Mouse (Mus musculus) NIH3T3 (cell line): Measurements from ENCODE around the gene Rcbtb2.

Experiments used
- DNase-seq: peaks from one replicate; pipeline ENCODE4 v3.0.0-alpha.2; 2012; ENCODE audit warnings: low read depth

The Rcbtb2 gene

DNA sequence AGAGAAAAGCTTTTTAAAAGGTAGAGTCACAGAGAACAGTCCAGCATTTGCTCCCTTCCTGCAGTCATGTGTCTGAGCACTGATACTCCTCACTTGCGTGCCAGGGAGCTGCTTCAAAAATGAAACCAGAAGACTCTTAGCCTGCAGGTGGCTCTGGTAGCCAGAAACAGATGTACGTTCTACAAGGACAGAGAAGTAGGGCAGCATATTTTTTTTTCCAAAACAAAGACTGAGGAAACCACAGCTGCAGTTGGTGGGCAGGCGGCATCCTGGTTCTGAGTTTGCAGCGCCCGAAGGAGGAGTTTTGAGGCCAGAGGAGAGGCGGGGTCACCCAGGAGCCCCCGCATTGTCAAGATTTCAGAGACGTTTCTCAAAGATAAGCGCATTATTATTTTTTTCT, 5.9 kb upstream of the Rcbtb2 start:
- peak; percentile 67 for DNase-seq

DNA sequence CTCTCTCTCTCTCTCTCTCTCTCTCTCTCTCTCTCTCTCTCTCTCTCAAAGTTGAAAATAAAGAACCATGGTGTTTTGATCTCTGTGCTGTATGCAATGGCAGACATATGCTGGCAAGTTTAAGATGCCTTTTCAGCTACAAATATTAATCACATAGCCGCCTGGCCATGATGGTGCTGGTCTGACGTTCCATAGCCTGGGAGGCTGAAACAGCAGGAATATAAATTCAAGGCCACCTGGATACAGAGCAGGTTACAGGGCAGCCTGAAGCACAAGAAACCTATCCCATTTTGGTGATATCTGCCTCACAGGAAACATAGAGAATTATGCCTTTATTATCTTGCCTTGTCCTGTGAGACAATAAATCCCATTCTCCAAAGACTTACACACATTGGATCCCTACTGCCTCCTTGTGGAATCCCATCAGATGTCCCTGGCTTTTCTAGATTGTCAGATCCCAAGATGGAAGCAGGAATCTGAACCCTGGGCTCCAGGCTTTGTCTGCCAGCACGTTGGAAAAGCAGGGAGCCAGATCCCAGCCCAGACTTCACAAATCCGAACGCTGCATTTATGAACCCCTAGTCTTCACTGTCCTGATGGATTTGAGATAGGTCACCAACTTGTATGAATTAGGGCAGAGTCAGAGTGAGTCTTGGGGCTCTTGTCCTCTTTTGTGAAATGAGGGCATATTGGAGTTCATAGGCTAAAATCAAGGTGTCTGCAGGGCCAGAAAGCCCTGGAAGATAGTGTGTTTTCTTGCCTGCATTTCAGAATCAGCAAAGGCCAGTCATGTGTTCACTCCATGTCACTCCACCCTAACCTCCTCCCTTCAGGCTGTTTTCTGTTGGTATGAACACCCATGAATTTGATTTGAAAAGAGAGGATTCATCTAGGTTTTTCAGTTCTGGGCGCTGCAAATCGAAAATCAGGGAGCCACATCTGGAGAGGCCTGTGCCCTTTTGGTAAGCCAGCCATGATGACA, 5.1 kb upstream of the Rcbtb2 start:
- peak; percentile 53 for DNase-seq

DNA sequence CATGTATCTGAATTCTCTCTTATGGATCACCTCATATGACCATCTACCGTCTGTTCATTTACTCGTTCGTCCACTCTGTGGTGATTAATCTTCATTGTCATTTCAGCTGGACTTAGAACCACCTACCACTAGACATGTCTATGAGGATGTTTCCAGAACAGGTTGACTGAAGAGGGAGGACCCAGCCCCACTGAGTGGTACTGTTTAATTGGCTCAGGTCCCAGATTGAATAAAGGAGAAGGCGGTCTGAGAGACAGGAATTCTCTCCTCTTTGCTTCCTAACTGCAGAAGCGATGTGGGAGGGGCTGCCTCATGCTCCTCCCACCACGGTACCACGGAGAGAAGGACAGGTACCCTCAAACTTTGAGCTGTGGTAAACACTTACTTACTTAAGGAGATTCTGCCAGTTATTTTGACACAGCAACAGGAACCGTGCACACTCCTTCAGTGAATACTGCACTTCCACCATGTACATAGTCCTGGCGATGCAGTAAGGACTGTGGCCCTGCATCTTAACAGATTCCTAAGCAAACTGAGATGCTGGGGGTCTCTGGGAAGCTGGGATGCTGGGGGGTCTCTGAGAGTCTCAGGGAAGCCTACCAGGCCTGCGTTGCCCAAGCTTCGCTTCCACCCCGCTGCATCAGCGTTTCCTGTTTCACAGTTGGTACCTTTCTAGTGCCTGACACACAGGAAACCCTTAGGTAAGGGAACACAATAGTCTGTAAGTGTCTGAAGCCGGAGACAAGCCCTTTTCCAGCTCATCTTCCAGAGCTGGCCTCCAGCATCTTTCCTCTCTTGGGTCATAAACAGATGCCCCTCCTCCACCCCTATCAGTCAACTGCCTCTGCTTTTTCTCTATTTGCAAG, 4.1 kb upstream of the Rcbtb2 start:
- DNase-seq, result no peak

DNA sequence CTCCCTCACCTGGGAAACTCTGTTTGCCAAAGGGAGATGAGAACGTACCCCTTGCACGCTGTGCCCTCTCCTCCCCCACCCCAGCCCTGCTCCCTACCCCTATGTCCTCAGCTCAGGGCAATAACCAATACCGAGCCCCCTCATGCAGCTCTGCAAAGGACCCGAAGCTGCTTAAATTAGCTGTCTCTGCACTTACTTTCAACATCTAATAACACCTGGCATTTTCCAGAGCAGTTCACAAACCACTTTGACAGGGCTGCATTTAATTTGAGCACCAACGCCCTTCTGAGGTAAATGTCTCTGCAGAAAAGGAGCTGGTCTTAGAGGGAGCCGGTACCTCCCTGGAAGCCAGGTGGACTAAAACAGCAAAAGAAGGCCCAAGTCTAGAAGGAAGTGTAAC, 3.4 kb upstream of the Rcbtb2 start:
- no peak for DNase-seq

DNA sequence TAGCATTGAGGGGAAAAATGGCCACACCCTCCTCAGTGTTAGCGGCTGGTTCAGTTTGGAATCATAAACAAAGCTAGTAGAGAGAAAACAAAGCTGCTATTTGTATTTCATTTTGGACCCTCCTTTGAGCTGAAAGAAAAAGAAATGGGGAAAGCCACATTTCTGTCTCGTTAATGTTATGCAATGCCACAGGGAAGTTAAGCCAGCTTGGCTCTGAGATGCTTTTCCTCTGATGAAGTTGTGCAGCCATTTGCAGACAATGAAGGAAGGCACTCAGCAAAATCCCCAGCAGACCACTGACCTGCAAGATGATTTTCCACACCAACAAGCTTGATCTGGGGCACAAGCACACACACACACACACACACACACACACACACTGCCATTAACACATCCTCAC, 2.9 kb upstream of the Rcbtb2 start:
- peak; percentile 20 for DNase-seq

DNA sequence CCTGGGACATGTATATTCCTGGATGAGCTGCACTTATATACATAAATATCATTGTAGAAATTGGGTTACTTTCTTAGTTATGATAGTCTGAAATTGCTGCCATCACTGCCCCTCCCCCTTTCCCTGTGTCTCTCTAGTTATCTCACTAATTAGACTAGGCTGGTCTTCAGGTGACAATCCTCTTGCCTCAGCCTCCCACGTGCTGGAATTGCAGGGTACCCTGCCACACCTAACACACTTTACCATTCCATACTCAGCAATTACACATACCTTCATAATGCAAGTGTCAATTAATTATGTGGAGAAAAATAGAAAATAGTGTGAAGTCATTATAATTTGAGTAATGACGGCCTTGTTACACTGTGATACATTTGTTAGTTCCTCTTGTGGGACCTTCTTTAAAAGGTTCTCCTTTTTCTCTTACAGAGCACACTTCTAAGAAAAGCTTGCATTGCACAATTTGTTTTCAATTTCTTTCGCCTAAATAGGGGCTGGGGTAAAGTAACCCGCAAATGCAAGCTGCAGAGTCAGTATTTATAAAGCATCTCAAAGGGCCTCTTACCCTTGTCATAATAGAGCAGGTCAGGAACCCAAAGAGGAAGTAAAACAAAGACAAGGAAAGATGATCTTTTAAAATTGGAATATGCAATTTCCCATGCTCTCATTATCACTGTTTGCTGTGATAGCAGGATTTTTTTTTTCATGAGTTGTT, 470 bp upstream of the Rcbtb2 start:
- DNase-seq, result no peak

DNA sequence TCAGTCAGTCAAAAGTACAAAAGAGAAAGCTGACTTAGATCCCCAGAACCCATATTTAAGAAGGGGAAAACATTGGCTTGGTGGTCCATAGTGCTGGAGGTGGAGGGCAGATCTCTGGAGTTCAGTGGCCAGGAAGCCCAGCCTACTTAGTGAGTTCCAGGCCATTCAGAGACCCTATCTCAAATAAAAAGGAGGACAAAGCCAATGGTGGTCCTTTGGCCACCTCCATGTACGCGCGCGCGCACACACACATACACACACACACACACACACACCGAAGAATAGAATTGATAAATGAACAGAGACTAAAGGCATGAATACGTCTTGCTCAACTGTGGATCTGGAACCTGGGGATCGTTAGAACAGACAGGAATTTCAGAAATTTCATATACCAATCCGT, 544 bp downstream of the Rcbtb2 start:
- DNase-seq, result no peak

DNA sequence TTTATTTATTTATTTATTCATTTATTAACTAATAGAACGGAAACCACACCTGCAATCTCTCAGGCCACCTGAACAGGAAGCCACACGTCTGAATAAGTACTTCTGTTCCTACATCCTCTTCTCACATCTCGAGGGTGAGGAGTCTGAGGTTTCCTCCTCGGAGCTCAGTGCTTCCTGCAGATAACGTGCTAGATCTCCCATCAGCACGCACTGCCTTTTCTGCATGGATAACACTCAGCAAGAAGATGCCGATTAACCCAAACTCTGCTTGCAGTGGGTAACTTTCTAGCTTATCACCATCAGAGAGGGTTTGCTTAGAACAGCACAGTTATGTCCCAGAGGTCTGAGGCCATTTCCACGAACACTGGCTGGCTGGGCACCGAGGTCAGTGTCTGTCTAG, 949 bp downstream of the Rcbtb2 start:
- no peak for DNase-seq

DNA sequence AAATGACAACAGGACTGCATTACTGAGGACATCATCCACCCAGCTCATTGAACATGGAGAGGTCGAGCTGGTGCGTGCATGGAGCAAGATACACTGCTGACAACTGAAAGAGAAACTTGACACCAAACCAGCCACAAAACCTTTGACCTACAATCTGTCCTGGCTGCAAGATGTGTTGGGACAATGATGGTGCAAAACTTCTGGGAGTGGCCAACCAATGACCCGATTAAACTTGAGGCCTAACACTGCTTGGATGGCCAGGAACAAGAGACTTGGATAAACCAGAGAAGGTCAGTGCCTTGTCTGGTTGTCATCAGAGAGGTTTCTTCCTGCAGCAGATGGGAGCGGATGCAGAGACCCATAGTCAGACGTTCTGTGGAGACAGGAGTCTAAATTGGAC, 7.7 kb downstream of the Rcbtb2 start:
- no peak for DNase-seq

DNA sequence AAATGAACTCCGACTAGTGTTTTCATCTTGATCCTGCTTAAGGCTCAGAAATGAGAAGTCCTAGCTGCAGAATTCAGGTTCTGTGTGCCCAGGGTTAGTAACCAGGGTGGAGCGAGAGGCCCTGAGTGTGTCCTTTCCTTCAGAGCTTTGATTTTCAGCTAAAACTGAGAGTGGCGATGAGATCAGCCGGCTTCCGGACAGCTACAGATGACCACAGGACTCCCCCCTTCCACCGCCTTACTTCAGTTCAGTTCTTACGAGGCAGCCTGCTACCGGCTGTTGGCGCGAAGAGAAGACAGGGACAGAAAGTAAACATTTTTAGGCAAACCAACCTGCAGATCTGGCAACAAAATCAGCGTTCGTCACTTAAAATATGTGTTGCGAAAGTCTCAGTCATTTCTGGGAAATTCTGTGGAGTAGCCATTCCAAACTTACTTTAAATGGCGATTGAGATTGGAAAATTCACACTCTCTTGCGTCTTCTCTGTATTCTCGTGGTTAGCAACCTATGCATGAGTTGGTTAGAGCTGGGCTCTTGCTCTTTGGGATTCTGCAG, 9.1 kb downstream of the Rcbtb2 start:
- no peak for DNase-seq

DNA sequence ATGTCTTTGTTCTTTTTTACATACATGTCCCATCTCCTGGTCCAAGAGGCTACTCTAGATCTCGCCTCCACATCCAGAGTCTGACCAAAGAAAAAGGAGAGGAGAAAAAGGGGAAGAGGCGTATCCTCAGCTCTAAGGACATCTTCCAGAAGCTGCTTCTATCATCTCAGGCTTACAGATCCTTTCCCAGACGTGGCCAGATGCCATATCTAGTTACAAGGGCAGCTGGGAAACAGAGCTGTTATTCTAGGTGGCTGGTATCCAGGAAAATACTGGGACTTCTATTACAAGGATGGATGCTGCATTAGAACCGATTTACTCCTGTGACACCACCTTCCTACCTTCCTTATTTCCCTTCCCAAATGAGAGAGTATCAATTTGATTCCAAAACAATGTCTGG, 9.9 kb downstream of the Rcbtb2 start:
- DNase-seq, result no peak

DNA sequence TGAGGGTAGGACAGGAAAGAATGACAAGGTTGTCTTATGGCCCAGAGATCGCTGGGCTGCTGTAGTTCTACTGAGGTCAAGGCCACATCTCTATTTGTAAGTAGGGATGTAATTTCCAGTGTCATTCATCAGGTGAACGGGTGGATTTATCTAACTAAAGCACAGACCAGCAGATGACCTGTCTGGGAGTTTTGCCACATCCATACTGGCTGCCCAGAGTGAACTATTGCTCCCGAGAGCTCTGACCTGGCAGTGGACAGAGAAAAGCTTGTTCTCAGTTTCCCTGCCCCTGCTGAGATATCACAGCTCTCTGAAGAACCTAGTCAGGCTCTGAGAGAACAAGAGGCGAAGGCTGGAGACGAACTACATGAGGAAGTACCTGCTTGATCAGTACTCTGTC, 14.4 kb downstream of the Rcbtb2 start:
- no peak for DNase-seq

DNA sequence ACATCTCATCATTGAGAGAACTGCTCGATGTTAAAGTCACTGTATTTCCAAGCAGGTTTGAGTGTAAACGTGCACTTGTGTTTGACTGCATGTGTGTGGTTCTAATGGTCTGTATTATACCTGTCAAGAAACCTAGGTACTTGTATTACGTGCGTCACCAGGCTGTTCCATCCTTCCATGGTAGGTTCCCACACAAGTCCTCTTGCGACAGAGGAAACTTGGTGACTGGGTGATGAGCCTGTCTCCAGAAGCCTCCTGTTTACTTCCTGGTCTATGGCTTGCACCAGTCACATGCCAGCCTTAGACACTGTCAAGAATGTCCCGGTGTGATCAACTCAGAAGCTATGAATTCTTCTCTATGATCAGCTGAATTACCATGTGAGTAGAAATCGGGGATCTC, 15.6 kb downstream of the Rcbtb2 start:
- DNase-seq, result no peak

DNA sequence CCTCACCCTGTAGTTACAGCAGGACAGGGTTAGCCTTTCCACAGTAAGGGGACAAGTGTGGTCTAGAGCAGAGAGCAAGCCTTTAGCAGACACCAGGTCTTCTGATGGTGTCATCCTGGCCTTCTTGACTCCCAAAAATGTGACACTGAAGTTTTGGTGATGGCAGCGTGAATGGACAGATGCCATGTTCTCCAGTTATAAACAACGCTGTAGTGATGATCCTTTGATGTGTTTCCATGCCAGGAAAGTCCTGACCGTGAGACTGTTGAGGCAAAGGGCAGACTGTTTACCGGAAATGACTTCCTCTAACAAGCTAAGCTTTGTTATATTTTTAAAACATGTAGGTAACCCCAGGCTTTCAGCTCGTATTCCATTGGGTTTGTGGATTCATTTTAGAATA, 17.0 kb downstream of the Rcbtb2 start:
- DNase-seq, result no peak

DNA sequence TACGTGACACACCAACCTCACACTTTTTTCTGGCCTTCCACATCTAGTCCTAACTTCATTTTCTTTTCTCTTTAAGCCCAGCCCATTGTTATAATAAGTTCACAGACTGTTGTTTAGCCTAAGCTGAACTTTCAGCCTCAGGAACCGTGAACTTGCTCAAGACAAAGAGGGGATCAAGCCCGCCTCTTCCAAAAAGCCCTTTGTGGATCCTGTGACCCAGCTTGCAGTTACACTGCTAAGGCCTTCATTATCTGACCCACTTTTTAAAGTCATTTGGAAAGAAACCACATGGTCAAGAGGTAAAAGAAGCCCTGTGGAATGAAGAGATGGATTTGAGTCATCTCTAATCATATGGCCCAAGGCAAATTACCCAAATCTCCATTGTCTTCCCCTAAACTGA, 19.0 kb downstream of the Rcbtb2 start:
- DNase-seq, result no peak

DNA sequence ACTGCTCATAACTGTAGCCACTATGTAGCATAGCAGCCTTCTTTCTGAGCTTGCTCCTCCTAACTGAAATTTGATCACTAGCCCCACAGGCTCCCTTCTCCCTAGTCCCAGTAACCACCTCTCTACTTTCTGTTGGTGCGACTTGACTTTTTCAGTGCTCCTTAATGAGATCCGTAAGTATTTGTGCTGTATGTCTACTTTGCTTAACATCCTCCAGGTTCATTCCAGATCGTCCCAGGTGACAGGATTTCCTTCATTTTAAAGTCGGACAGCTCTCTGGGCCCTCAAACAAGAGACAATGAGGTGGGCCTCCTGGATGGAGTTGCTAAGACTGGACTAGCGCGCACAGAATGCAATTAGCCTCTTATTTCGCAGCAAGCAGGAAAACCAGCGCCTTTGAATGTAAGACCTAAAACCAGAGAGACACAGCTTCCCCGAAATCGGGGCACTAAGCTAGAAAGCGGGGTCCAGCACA, 19.6 kb downstream of the Rcbtb2 start:
- peak; percentile 71 for DNase-seq

DNA sequence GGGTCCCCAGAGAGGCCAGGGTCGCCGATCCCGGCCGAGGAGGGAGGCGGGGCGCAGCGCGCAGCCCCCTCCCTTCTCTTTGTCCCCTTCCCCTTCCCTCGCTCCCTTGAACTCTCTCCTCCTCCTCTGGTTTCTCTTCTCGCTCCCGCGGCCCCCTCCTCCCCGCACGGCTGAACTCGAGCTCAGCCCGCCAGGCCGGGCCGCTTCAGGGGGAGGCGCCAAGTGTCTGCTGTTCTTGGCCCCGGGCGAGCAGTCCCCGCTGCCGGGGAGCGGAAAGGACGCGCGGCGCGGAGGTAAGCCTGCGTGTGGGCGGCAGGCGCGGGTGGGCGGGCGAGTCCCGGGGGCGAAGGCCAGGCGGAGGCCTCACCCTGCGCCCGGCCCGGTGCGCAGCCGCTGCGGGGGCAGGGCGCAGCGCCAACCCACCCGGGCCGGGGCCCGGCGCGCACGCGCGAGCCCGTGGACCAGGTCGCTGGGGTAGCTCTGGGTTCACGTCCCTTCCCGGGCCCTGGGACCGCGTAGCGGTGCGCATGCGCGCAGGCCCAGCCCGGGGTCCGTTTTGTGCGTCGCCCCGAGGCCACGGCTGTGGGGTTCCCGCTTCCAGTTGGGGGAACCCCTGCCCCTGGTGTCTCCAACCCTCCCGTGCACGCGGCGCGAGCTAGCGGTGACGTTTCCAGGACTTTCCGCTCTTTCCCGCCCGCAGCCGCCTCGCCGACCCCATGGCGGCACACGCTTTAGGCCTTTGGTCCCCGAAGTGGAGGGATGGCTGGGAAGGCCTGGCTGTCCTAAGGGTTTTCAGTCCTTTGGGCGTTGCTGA, 20.3 kb downstream of the Rcbtb2 start:
- peak; percentile 82 for DNase-seq

DNA sequence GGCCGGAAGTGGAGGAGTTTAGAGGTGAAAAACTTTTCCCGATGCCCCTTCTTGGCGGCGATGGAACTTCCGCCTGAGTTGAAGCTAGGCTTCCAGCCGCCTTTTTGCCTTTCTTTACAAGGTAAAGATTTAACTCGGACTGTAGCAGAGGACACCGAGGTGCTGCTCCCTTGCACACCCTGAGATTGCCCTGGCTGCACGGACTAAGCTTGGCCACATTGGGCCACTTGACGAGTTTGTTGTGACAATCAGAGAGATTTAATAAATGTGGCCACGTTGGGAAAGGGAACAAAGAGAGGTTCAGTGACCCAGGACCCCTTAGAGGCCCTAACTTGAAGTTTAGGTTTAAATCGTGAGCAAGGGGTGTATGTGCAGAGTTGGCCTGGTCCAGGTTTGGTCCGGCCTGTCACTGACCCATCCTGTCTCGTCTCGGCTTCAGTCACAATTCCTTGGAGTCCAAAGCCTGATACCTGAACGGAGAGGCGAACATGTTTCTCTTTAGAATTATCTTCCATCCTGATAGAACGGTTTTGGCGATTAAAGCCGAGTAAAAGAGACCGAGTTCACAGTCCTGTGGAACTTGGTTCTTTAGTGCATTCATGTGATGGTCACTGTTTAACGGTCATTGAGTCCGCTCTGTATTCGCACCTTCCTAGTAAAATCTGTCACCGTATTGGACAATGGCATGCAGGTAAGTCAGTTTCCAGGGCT, 21.0 kb downstream of the Rcbtb2 start:
- DNase-seq, result no peak

DNA sequence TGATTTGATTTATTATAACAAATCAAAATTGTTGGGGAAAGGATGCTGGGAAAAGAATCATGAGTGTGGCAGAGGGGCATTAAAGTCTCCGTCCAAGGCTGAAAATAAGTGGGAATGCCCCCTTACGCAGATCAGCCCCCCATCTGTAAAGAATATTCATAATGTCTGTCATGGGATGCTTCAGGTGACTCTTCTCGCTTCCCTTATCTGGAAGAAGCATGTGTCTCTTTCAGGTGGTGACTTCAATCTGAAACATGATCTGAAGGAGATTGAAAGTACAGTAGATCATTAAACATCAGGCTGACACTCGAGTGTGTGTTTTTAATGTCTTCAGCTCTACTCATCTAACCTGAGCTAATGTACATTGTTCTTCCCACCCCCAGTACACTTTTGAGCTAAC, 22.7 kb downstream of the Rcbtb2 start:
- no peak for DNase-seq

DNA sequence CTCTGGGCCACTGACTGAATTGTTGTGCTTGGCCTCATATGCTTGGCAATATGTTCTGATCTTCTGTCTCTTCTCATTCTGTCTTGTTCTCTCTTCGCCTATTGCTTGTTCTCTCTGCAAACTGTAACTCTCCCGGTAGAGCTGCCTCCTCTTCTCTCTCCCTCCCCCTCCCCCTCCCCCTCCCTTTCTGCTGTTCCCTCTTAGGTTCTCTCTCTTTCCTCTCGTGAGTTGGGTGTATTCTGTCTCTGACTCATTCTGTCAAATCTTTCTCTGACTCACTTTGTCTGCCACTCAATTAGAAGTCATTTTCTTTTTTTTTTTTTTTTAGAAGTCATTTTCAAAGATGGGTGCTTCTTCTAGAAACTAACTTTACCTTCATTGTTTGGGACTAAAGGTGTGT, 23.9 kb downstream of the Rcbtb2 start:
- no peak for DNase-seq
